Mouse (Mus musculus): ENCODE results near the gene Minpp1. TPM values are rescaled to one million over a fixed set of nuclear protein-coding genes. Genes with fewer than 3 reads are reported as not detected.
"Not testable (repeated sequence)": the region's sequence is repeated elsewhere in the genome, so short reads cannot be mapped to it uniquely, and the experiment has no call there.

The Minpp1 gene
- polyA plus RNA-seq, 1 experiment from 2014 or later, result 38.7 TPM

- ATAC-seq (ENCODE audit: low FRiP score, low TSS enrichment), result no peak
- H3K27ac ChIP-seq (replicated peaks), result peak overlapping the region; percentile 92
- H3K36me3 ChIP-seq (ENCODE audit: control insufficient read depth, insufficient read depth, low read length), result no peaks in the 10 kb centered on the region
- TF ChIP-seq CTCF (IDR thresholded peaks at IDR 0.05; ENCODE audit: low read depth), result no peak
- no peak for TF ChIP-seq EP300 (optimal IDR thresholded peaks at IDR 0.05)
- DNase-seq (ENCODE audit: low spot score), result no peak
- H3K4me1 ChIP-seq (replicated peaks; ENCODE audit: control insufficient read depth, insufficient read depth), result peaks cover 5% of the 10 kb centered on the region; the same call in 1 of the 2 replicates
- H3K9me3 ChIP-seq (ENCODE audit: control insufficient read depth, low read length), result no peaks in the 10 kb centered on the region
- H3K4me3 ChIP-seq (ENCODE audit: low read depth, low read length), result peak overlapping the region; percentile 70
- H3K9ac ChIP-seq (ENCODE audit: low read length), result peak overlapping the region; percentile 77
- H3K4me2 ChIP-seq (replicated peaks; ENCODE audit: low read depth), result peak overlapping the region; percentile 77
- 14% methylated on average over 13 of the region's 13 CpGs for WGBS
- no peaks in the 10 kb centered on the region for H3K27me3 ChIP-seq (ENCODE audit: control insufficient read depth, insufficient read depth, low read length)
Observed at GRCm38 (mm10) chr19:32484941-32485660, 468 bp upstream of the Minpp1 start.

- 1% methylated on average over 40 of the region's 47 CpGs for WGBS
- H3K9me3 ChIP-seq (ENCODE audit: control insufficient read depth, low read length); H3K27me3 ChIP-seq (ENCODE audit: control insufficient read depth, insufficient read depth, low read length); H3K36me3 ChIP-seq (ENCODE audit: control insufficient read depth, insufficient read depth, low read length); H3K4me1 ChIP-seq (replicated peaks; ENCODE audit: control insufficient read depth, insufficient read depth): not testable (repeated sequence)
- Histone ChIP-seq H3K4me2 (replicated peaks; ENCODE audit: low read depth) (peak overlapping the region; percentile 77), H3K9ac (ENCODE audit: low read length) (peak overlapping the region; percentile 77), H3K27ac (replicated peaks) (peak overlapping the region; percentile 92), H3K4me3 (ENCODE audit: low read depth, low read length) (peak overlapping the region; percentile 70)
- peak; percentile 70 for TF ChIP-seq CTCF (IDR thresholded peaks at IDR 0.05; ENCODE audit: low read depth)
- DNase-seq (ENCODE audit: low spot score) (peak; percentile 82), ATAC-seq (ENCODE audit: low FRiP score, low TSS enrichment) (peak; percentile 88)
Observed at GRCm38 (mm10) chr19:32486106-32486724, 646 bp downstream of the Minpp1 start.

- Histone ChIP-seq H3K27ac (replicated peaks) (no peak overlapping the region), H3K4me2 (replicated peaks; ENCODE audit: low read depth) (peak overlapping the region; percentile 77), H3K36me3 (ENCODE audit: control insufficient read depth, insufficient read depth, low read length) (no peaks in the 10 kb centered on the region), H3K4me1 (replicated peaks; ENCODE audit: control insufficient read depth, insufficient read depth) (peaks cover 5% of the 10 kb centered on the region; the same call in 1 of the 2 replicates), H3K9ac (ENCODE audit: low read length) (peak overlapping the region; percentile 23; the same call in 1 of the 2 replicates), H3K4me3 (ENCODE audit: low read depth, low read length) (peak overlapping the region; percentile 70; the same call in 1 of the 2 replicates), H3K27me3 (ENCODE audit: control insufficient read depth, insufficient read depth, low read length) (no peaks in the 10 kb centered on the region), H3K9me3 (ENCODE audit: control insufficient read depth, low read length) (no peaks in the 10 kb centered on the region)
- no peak for DNase-seq (ENCODE audit: low spot score)
- WGBS, result 68% methylated on average over 8 of the region's 8 CpGs
- TF ChIP-seq CTCF (IDR thresholded peaks at IDR 0.05; ENCODE audit: low read depth) (no peak), EP300 (optimal IDR thresholded peaks at IDR 0.05) (no peak)
- no peak for ATAC-seq (ENCODE audit: low FRiP score, low TSS enrichment)
Observed at GRCm38 (mm10) chr19:32487595-32488255, 2.2 kb downstream of the Minpp1 start.

- Histone ChIP-seq H3K4me1 (replicated peaks; ENCODE audit: control insufficient read depth, insufficient read depth) (peaks cover 5% of the 10 kb centered on the region; the same call in 1 of the 2 replicates), H3K4me2 (replicated peaks; ENCODE audit: low read depth) (no peak overlapping the region), H3K27ac (replicated peaks) (no peak overlapping the region), H3K36me3 (ENCODE audit: control insufficient read depth, insufficient read depth, low read length) (no peaks in the 10 kb centered on the region), H3K27me3 (ENCODE audit: control insufficient read depth, insufficient read depth, low read length) (no peaks in the 10 kb centered on the region), H3K9ac (ENCODE audit: low read length) (no peak overlapping the region), H3K9me3 (ENCODE audit: control insufficient read depth, low read length) (no peaks in the 10 kb centered on the region), H3K4me3 (ENCODE audit: low read depth, low read length) (no peak overlapping the region)
- ATAC-seq (ENCODE audit: low FRiP score, low TSS enrichment) (no peak), DNase-seq (ENCODE audit: low spot score) (no peak)
- TF ChIP-seq EP300 (optimal IDR thresholded peaks at IDR 0.05) (no peak), CTCF (IDR thresholded peaks at IDR 0.05; ENCODE audit: low read depth) (no peak)
- WGBS, result 89% methylated on average over 11 of the region's 12 CpGs
Observed at GRCm38 (mm10) chr19:32489166-32489895, 3.8 kb downstream of the Minpp1 start.

- Histone ChIP-seq H3K9me3 (ENCODE audit: control insufficient read depth, low read length) (no peaks in the 10 kb centered on the region), H3K4me3 (ENCODE audit: low read depth, low read length) (no peak overlapping the region), H3K4me1 (replicated peaks; ENCODE audit: control insufficient read depth, insufficient read depth) (peaks cover 5% of the 10 kb centered on the region; the same call in 1 of the 2 replicates), H3K36me3 (ENCODE audit: control insufficient read depth, insufficient read depth, low read length) (no peaks in the 10 kb centered on the region), H3K27me3 (ENCODE audit: control insufficient read depth, insufficient read depth, low read length) (no peaks in the 10 kb centered on the region), H3K9ac (ENCODE audit: low read length) (no peak overlapping the region), H3K27ac (replicated peaks) (no peak overlapping the region), H3K4me2 (replicated peaks; ENCODE audit: low read depth) (no peak overlapping the region)
- DNase-seq (ENCODE audit: low spot score) (no peak), ATAC-seq (ENCODE audit: low FRiP score, low TSS enrichment) (no peak)
- WGBS, result 82% methylated on average over 2 of the region's 2 CpGs
- TF ChIP-seq EP300 (optimal IDR thresholded peaks at IDR 0.05) (no peak), CTCF (IDR thresholded peaks at IDR 0.05; ENCODE audit: low read depth) (no peak)
Observed at GRCm38 (mm10) chr19:32490976-32491375, 5.4 kb downstream of the Minpp1 start.

Data from stomach, postnatal 0 days (tissue).